Mouse (Mus musculus) embryo, embryonic 11 days (tissue): ENCODE data around the gene Cep112.
"Not testable (repeated sequence)": the region's sequence is repeated elsewhere in the genome, so short reads cannot be mapped to it uniquely, and the experiment has no call there.

Source experiments
- DNase-seq: peaks from one replicate; pipeline ENCODE4 v3.0.0-alpha.2; 2015

Cep112 gene

DNA sequence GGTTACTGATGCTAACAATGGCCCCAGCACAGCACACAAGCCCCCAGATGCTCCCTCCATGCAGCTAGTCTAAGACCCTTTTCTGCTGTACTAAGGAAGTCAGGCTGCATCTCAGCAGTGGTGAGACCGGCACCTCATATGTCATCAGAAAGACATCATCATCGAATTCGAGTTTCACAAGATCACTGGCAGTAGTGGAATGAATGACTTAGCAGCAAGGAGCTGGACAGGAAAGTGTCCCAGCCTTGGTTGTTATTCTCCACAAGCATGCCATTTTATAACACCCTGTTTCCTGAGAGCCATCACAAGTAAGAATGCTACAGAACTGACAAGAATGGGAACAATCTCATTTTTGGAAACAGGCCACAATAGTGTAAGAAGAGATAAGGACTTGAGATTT is 381.0 kb downstream of the Cep112 start:
- DNase-seq: no peak

DNA sequence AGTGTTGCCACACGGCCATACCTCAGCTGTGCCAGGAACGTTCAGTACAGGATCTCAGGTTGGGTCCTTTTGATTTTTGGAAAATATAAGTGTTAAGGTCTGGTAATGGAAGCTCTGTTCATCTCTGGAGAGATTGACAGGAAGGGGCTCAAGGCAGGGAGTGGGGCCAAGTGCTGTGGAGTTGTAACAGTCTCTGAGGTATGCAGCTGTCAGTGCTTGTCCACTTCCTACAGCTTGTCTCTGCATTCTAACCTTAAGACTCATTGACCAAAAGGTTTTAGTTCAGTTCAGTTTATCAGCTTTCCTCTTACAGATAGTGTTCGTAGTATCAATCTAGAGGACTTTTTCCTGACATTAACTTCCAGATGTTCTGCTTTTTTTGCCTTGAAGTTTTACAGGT is 384.6 kb downstream of the Cep112 start:
- no peak for DNase-seq

DNA sequence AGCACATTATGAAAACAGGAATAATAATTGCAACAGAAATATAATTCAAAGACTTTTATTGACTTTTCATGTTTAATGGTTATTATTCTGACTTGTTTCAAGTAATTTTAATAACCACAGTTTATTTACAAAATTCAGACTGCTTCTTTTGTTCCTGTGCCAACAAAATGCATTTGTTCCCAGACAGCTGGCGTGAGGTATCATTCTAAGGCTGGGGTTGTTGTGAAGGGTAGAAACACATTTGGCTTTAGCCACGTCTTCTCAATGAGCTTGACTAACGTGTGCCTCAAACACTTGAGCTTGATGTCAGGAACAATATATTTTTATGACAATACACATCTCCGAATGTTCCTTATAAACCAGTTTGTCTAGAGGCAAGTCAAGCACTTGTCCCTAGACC is 396.8 kb downstream of the Cep112 start:
- DNase-seq: no peak

DNA sequence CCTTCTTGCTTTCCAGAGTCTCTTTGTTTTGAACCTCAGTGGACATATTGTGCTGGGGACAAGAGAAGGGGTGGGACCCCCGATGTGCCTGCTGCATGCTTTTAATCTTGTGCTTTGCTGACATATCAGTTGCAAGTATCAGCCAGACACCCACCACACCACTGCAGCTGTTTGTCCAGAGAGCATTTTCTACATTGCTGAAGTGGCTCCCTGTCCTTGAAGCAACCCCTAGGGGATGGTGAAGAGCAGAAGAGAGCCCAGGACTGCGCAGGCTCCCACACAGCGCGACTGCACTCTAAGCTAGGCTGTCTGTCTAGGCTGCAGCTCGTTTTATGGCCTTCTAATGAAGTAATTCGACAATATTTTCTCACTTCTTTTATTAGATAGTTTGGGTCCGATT is 397.3 kb downstream of the Cep112 start:
- DNase-seq: no peak

DNA sequence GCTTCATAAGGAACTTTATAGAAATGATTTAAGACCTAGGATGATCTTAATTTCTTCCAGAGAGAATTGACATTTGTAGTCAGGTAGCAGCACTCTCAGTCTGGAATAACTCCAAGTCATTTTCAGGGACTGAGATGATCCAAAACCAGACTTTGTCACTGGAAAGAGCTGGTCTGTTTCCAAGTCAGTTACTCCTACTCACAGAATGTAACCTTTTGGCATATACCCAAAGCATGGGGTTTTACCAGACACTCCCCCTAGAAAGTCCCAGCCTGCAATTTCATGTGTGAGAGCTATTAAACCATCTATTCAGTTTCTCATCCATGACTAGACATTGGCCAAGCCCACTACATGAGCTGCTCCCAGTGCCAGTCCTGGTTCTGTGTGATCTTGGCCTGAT is 402.3 kb downstream of the Cep112 start:
- no peak for DNase-seq

DNA sequence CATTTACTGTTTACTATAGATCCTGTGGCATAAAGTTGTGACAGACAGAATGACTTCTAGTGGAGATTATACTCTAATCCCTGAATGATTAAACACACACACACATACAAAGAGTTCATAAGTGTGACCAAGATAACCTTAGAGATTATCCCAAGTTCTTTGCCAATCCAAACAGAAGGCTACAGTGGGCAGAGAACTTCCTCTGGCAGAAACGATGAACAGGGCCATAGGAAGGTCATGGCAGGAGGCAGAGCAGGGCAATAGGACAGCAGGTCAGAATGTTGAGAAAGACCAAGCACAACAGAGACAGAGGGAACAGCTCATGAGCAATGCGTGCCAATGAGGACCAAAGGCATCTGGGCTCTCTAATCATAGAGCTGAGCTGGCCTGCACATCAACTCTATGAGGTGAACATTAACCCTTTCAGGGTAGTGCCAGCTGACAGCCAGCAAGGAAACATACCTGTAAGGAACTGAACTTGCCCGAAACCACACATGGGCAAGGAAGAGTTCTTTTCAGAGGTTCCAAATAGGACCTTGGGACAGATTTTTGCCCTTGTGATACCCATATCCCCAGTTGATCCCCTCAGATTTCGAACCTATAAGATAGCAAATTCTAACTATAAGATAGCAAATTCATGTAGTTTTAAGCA is 403.5 kb downstream of the Cep112 start:
- no peak for DNase-seq

DNA sequence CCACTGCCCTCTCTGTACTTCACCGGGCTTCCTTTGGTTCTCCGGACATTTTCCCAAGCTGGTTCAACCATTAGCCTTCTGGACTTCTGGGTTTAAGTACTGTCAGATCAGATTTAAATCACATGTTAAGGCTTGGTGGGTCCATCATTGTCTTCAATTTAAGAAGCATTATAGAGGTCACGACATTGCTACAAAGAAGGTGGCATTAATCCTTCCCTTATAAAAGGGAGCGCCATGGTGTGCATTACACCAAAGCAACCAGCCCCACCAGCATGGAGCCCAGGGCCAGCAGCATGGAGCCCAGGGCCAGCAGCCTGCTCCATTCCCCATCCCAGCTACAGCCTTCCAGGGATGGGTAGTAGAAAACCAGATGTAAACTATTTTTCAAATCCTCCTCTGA is 411.7 kb downstream of the Cep112 start:
- peak; percentile 28 for DNase-seq

DNA sequence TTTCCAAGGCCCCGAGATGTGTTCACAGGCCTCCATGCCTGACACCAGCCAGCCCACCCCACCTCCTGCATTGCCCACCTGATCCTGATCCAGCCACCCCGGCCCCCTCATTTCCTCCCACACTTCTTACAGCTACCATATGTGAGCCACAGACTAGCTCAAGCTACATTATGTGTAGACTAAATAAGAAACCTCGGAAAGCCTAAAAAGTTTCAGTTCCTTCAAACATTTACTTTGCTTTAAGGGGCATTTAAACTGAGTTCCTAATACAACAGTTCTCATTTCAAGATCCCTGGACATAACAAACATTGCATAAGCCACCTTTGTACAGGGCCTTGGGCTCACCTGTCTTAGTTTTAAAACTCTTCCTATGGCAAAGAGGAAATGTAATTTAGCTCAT is 415.2 kb downstream of the Cep112 start:
- no peak for DNase-seq

DNA sequence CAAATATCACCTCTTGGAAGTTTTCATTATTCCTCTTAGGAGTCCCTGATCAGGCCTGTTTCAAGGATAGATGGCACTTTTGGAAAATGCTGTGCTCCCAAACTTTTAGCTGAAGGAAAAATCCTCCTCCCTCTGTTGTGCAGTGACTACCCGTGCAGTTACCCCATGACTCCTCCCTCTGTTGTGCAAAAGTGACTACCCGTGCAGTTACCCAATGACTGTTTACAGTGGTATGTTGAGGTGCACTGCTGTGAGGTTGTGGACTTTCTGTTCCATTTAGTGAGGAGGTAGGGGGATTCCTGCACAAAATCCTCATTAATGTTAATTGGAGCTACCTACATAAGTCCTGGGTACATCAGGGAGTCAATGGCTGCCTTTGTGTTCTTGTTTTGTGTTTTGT is 417.8 kb downstream of the Cep112 start:
- DNase-seq: no peak

DNA sequence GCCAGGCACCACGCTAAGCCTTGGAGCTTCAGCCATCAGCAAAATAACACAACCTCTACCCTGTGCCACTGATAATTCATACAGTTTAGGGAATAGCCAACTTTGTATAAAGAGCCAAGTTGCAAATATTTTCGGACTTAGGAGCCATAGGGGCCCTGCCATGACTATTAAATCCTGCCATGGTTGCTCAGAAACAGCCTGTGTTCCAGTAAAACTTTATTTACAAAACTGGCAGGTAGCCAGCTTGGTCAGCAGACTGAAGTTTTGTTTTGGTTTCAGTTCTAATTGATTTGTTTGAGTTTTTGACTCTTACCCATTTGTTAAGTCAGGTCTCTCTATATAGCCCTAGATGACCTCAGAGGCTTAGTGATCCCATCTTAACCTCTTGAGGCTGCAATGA is 421.0 kb downstream of the Cep112 start:
- no peak for DNase-seq

DNA sequence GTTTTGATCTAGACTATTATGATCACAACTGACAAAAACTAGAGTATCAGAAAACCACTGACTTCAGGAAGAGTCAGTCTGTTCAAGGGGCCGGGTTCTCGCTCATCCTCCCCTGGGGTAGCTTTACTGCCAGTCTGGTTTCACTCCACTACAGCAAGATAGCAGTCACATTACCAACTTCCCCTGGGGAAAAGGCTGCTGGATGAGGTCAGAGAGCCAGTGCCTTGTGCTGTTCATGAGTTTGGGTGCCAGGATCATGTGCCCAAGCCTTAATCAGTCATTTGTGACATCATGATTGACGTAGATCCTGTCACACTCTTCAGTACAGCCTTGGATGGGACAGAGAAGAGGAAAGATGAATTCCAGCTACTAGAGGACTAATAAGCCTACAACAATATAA is 421.5 kb downstream of the Cep112 start:
- DNase-seq: no peak

DNA sequence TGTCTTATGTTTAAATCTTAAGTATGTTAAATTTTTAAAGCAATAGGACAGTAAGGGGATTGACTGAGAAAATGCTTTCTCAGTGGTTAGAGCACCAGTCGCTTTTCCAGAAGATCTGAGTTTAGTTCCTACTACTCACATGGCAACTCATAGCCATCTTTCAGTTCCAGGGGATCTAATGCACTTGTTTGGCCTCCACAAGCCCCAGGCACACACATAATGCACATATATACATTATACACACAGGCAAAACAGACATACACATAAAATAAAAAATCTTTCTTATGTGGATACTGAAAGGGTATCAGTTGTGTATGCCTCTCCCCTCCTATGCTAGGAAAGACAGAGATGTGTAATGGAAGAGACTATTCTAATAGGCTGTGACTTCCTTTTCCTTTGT is 426.8 kb downstream of the Cep112 start:
- DNase-seq: no peak

DNA sequence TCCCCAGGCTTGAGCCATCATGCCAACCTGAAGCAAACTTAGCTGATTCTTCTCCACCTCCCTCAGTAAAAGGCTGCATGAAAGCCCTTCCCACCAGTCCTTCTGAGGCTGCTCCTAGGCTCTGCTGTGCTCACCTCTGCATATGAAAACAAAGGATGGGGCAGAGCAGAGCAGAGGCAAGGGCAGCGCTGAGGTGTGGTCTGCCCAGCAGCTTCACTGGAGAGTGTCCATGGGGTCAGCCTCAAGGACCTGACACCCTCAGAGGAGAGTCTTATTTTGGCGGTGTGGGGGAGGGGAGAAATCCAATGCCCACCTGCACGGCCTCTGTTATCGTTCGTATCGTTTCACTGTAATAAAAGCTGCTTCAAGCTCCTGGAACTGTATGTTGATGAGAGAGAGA is 432.3 kb downstream of the Cep112 start:
- no peak for DNase-seq

DNA sequence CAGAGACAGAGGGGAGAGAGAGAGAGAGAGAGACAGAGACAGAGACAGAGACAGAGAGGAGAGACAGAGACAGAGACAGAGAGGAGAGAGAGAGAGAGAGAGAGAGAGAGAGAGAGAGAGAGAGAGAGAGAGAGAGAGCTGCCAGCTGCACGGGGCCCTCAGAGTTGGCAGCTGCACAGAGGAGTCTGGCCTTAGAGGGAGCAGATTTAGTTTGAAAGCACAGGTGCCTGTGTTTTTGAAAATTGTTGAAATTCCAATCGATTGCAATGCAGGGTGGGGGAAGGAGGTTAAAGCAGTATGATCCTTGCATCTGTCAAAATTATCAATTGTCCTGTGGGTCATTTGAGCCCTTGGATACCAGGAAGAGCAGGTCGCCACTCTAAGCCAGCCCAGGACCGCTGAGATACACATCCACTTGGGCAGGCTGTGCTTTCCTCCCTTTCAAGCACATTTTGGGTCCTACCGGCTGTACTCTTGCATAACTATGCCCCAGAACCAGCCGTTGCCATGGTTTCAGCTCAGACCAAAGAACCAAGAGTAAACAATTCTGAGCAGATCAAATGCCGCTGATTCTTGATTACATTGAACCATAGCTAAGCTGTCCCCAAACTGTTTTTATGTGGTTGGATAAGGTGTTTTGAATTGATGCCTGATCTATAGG is 432.8 kb downstream of the Cep112 start:
- DNase-seq: peak; percentile 20

DNA sequence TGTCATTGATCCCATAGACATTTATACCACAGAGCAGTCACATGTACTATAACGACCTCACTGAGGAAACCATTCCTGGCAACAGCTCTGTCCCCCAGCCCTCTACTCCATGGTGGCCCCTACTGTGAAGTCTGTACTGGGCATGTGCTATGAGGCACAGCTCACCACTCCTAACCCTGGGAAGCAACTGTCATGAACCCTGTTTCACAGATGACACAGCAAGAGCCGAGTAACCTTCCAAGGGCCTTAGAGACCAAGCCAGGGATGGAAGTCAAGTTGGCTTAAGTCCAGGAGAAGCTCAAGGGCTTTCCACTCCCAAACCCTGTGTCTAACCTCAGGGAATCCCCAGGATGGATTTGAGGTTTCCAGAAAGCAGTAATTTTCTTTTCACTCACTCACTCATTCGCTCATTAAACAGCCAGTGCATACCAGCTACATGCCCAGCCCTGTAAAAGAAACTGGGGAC is 433.4 kb downstream of the Cep112 start:
- DNase-seq: no peak

DNA sequence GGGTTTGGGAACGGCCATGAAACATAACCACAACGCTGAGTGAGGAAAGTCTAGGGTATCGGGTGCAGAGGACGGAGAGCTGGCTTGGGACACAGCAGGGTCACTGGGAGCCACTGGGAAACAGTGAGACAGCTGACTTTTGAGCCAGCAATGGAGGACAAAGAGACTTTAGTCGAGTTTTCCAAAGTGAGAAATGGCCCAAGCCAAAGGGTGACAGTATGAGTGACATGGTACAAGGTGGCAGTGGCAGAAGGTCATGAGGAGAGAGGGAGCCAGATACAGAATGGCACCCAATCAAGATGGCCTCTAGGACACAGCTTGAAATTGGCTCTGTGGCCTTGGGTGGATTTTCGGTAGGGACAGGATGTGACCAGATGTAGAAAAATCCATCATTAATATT is 433.9 kb downstream of the Cep112 start:
- no peak for DNase-seq

DNA sequence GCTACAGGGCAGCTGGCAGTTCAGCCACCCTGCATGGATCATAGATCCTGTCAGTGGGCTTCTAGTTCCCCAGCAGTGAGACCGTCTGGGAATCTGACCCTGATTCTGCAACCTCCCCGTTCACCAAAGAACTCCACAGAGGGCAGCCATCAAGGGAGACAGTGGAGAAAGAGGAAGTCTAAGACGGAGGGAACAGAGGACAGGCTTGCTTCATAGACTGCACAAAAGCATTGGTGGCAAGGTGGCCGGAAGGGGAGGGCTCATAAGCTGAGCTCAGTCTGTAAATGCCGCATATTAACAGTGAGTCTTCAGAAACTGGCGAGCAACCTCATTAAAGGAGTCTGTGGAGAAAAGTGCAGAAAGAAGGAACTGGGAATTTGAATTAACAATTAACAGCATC is 437.4 kb downstream of the Cep112 start:
- DNase-seq: no peak

DNA sequence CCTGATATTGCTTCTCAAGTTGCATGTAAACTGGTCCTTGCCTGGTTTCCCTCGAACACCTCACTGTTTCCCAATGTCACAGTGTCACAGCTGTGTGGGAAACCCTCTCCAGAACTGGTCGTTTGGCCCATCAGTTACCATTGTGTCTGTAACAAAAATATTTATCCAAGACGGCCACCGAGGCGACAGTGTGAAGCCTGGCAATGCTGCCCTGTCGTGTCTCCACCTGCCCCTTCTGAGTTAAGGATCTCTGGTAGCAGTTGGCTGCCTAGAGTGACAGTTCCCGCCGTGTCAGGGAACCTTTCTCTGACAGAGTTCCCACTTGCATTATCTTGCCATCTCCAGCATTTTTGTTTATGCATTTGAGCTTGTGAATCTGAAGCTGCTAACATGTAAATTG is 440.8 kb downstream of the Cep112 start:
- no peak for DNase-seq

DNA sequence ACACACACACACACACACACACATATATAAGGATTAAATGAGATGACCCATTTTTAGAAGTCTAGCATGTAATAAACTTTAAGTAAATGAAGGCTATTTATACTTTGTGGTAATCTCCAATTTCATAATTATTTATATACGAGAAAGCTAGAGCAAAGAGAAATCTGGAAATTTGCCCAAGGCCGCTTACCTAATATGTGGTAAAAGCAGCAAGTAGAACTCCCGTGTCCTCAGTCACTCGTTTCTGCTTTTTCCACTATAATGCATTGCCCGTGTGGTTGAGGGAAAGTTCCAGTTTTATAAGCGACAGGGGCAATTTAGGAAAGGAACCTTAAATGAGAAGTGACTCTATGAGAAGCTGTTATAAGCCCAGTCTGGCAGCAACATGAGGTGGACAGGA is 442.5 kb downstream of the Cep112 start:
- no peak for DNase-seq

DNA sequence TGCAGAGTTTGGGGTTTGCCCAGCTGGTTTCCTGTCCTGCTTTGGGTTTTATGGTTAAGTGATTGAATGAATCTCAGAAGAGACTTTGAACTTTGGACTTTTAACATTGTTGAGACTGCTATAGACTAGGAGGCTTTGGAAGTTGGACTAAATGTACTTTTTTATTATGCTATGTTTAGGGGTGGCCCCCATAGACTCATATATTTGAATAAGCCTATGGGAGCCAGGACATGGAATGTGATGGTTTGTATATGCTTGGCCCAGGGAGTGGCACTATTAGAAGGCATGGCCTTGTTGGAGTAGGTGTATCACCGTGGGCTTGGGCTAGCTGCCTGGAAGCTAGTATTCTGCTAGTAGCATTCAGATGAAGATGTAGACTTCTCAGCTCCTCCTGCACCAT is 446.3 kb downstream of the Cep112 start:
- not testable (repeated sequence) for DNase-seq

DNA sequence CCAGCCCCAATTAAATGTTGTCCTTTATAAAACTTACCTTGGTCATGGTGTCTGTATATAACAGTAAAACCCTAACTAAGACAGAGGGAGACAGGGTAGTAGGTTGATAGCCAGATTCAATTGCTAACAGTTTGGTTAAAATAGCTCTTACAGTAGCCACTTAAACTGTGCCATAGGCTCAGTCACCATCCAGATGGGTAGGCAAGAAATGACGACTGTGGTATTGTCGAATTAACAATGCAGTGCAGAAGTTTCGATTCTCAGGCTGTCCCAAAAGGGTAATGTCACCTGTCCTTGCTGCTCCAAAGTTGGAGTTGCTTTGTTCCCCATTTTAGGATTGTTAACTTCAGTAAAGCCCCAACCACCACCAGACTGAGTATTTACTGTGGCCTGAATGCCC is 446.8 kb downstream of the Cep112 start:
- DNase-seq: no peak

DNA sequence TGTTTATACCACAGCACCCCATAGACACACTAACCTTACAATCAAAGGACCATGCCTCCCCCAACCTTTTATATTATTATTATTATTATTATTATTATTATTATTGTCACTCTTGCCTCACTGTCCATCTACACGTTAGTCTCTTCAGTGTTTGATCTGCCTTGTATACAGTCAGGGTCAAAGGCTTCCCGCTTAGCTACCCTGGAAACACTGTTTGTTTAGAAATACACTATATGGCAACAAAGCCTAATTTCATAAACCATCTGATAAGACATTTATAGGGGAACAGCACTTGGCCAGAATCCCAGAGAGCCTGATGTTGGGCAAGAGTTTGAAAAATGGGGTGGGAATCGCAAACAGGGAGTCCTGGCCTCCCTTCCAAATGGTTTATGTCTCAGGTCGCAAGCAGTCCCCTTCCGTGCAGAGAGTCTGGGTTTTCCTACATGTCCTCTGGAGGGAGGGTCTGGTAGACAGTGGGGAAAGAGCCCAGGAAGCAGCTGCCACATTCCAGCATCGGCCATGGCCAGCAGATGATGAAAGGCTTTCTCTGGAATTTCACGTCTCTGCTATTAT is 451.7 kb downstream of the Cep112 start:
- no peak for DNase-seq

DNA sequence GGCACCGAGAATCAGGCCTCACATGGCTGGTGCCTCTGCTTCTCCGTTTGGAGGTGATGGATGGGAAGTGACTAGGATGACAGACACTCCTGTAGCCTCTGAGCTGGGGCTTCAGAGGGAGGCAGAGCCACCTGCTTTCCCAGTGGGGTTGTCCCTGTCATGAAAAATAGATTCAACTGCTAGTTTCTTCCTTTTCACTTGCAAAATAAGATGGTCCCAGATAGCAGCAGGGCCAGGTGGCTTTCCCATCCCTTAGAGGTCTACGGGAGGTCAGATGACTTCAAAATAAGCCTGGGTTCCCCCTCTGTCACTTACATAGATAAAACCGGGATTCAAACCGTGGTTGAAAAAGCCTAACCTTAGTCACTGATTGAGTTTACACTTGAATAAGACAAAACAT is 452.5 kb downstream of the Cep112 start:
- no peak for DNase-seq

DNA sequence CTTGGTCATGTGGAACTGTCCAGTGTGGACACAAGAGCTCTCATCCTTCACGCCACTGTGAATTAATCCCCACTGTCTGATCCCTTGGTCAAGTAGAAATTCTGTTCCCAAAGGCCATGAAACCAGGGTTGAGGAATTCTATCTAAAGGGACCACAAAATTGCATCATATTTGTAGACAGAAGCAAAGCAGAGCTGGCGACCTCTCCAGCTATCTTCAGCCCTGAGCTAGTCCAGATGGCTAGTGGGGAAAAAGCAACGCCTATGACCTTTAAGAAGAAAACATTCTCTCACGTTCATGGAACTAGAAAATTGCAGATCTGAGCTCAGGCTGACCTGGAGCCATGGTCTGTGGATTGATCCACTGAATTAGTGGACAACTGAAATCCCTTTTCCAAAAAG is 455.6 kb downstream of the Cep112 start:
- DNase-seq: no peak

DNA sequence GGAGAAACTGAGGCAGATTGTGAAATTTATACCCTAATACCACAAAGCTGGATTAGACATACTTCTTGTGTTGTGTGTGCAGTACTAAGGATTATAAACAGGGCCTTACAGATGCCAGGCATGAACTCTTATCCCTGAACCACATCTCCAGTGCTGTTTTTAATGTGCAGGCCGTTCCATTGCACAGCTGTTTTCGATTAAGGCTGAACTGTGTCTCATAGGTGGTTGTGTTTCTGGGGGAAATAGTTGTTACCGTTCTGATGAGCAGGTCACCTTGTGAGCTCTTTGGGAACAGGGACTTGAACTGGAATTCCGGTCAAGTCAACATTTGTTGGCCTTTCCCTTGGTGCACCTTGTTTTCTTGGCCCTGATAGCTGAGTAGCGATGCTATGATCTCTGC is 456.7 kb downstream of the Cep112 start:
- DNase-seq: peak; percentile 74
